Mouse (Mus musculus) MEL (cell line): ENCODE data around the gene Amh.

Experiments
- MXI1 ChIP-seq: IDR thresholded peaks from 2 replicates; pipeline ENCODE4 v1.6.1; 2011; ENCODE audit warnings: mild to moderate bottlenecking, low read depth, low read length, improper control_type of control experiment
- POLR2A ChIP-seq, 2 experiments: IDR thresholded peaks; 2 replicates each; pipeline ENCODE4 v1.6.1; 2011 to 2012; ENCODE audit warnings: low read length in 2 of 2, mild to moderate bottlenecking in 2 of 2, control low read depth in 1 of 2, improper control_type of control experiment in 1 of 2, low read depth in 1 of 2, moderate library complexity in 1 of 2; ENCODE audit not compliant: control insufficient read depth in 1 of 2, insufficient read depth in 1 of 2, poor library complexity in 1 of 2
- POLR2AphosphoS2 ChIP-seq: IDR thresholded peaks from 2 replicates; pipeline ENCODE4 v1.6.1; 2011; ENCODE audit warnings: low read length, improper control_type of control experiment
- TAL1 ChIP-seq: IDR thresholded peaks from 2 replicates; pipeline ENCODE4 v1.6.1; 2012; ENCODE audit warnings: mild to moderate bottlenecking, inconsistent platforms, low read length, moderate library complexity, mixed read lengths

- no peak for TF ChIP-seq MXI1
- no peak for TF ChIP-seq POLR2A (IDR thresholded peaks at IDR 0.05; ENCODE audit: control insufficient read depth in 1 of 2, insufficient read depth in 1 of 2, low read depth in 1 of 2, low read length in 2 of 2, poor library complexity in 1 of 2)
- TF ChIP-seq TAL1 = no peak
- TF ChIP-seq POLR2AphosphoS2 = no peak
Observed at GRCm38 (mm10) chr10:80773816-80774215, 31.2 kb upstream of the Amh start.
